Mouse (Mus musculus): ENCODE results near the gene Camta1. TPM values are rescaled to one million over a fixed set of nuclear protein-coding genes. Genes with fewer than 3 reads are reported as not detected.
A peak's percentile ranks its signal among the peaks of the same experiment; 100 is the strongest.

Gene Camta1
- polyA plus RNA-seq (2015; fragmentation: Nextera tagmentation; extraction: Ambion mirVana) = 76.7 and 77.1 TPM in 2 replicates

DNA sequence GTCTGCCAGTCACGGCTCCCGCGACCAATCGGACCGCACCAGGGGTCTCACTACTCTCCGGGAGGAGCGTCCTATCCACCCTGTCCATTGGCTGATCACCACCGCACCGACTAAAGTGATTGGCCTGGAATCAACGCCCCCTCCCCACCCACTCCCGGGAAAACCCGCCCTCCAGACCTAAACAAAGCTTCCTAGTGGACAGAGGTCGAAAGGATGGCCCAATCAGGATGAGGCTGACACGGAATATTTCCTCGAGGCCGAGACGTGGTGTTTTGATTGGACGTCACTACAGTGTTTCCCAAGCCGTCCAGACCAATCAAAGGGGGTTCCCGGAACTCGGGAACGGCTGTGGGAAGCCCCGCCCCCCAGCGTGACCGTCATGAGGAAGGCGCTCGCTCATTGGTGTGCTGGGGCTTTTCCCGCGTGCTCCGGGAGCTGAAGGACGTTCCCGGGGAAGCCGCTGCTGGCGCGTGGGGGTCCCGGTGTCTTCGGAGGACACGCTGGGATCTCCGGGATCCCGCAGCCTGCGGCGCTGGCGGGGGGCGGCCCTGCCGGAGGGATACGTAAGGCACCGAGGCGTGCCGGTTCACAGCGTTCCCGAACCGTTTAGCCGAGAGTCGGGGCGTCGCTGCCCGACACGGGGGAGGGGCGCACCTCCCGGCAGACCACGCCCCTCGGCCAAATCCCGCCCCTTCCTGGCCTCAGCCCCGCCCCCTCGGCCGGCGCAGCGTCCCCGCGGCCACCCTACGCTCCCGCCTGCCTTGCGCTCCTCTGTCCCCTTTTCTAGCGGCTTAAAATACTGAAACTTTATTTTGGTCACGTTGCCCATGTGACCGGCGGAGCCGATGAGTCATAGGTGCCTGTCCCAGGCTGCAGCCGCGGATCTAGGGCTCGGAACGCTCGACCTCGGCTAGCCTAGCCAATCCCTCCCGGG is at the start of gene Camta1:
Camta1 (minus strand) TSS at position 71 of the 934 bp plus-strand sequence.
- peak; percentile 98 for ATAC-seq (ENCODE audit: insufficient number of reproducible peaks, low FRiP score, low TSS enrichment, low read depth)
- WGBS = under 1% methylated on average over 84 of the region's 85 CpGs
- no peaks in the 10 kb centered on the region for H3K27me3 ChIP-seq

DNA sequence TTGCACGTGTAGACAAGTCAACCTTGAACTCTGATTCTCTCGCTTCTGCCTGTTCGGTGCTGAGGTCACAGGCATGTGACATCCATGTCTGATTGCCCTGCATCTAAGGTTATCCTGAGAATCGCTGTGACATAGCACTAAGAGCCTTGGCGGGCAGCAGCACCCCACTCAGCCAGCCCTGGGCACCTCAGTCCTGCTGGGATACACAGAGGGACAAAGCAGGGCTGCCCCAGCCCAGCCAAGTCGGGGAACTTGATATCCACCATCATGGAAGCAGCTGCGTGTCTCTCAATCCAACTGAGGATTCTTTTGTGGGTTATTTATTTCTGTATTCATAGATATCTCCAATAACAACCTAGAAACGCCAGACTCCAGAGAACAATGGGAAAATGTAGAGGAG is 47.1 kb upstream of the Camta1 start:
- Histone ChIP-seq H3K27me3 (peaks cover 6% of the 10 kb centered on the region; the same call in 1 of the 2 replicates), H3K4me2 (replicated peaks) (no peak overlapping the region), H3K36me3 (no peaks in the 10 kb centered on the region), H3K4me1 (peaks cover 3% of the 10 kb centered on the region; the same call in 1 of the 2 replicates), H3K9me3 (replicated peaks) (no peaks in the 10 kb centered on the region), H3K4me3 (replicated peaks) (no peak overlapping the region), H3K9ac (no peak overlapping the region), H3K27ac (replicated peaks) (no peak overlapping the region)
- no peak for ATAC-seq (ENCODE audit: insufficient number of reproducible peaks, low FRiP score, low TSS enrichment, low read depth)
- WGBS = 53% methylated on average over 8 of the region's 8 CpGs

More for the DNA sequence above, at the start of gene Camta1:
- peak within 1 kb of the TSS; percentile 94 for H3K27ac ChIP-seq (replicated peaks)
- H3K36me3 ChIP-seq = no peaks in the 10 kb centered on the region
- peak within 1 kb of the TSS; percentile 70 for H3K9ac ChIP-seq
- H3K4me1 ChIP-seq = peaks cover 19% of the 10 kb centered on the region
- no peaks in the 10 kb centered on the region for H3K9me3 ChIP-seq (replicated peaks)
- peak within 1 kb of the TSS; percentile 88 for H3K4me2 ChIP-seq (replicated peaks)
- peak within 1 kb of the TSS; percentile 69 for H3K4me3 ChIP-seq (replicated peaks)

DNA sequence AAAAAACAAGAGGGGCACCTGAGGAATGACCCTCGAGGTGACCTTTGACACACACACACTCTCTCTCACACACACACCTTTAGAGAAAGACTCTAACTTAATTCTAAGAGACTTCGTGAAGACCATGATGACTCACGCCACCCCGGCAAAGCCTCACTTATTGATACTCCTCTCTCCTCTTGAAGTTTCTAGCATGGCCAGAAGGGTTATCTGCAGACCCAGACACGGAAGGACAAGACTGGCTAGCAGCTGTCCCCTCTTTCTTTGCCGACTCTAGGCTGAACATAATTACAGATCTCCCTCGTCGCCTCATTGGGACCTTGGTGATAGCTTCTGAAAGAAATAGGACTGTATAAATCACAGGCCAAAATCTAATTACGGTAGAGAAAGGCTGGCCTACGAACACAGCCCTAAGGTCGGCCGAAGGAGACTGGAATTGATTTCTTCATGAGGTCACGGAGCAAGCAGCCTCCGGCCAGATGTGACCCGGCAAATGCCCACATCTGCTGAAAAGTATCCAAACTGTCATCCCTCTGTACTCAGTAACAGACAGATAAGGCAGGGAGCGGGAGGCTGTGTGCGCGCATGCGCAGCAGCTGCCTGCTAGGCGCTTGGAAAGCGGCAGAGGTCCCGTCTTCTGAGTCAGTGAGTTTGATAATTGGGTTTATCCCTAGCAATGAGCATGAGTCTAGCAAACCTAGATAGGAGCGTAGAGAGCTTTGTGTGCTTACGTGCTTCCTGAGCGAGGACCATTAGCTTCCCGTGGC is 46.1 kb upstream of the Camta1 start:
- H3K4me2 ChIP-seq (replicated peaks) = peak overlapping the region; percentile 25
- WGBS = 50% methylated on average over 26 of the region's 26 CpGs
- no peak overlapping the region for H3K9ac ChIP-seq
- no peak overlapping the region for H3K4me3 ChIP-seq (replicated peaks)
- H3K4me1 ChIP-seq = peaks cover 6% of the 10 kb centered on the region; the same call in 1 of the 2 replicates
- no peak for ATAC-seq (ENCODE audit: insufficient number of reproducible peaks, low FRiP score, low TSS enrichment, low read depth)
- H3K9me3 ChIP-seq (replicated peaks) = no peaks in the 10 kb centered on the region
- no peak overlapping the region for H3K27ac ChIP-seq (replicated peaks)
- peaks cover 6% of the 10 kb centered on the region; the same call in 1 of the 2 replicates for H3K27me3 ChIP-seq
- no peaks in the 10 kb centered on the region for H3K36me3 ChIP-seq

DNA sequence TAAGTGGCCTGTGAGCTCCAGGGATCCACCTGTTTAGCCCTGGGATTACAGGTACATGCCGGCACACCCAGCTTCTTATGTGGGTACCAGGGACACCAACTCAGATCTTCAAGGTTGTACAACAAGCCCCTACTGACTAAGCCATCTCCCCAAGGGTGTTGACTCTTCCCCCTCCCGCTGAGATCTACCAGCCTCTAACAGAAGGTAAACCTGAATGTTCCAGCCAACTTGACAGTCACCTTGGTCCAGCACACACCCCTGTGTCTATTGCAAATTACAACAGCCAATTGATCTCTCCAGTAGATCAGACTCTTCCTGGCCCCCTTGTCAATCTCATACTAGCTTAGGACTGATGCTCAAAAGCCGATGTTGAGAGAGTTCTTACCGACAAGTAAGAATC is 43.9 kb upstream of the Camta1 start:
- Histone ChIP-seq H3K4me1 (peaks cover 8% of the 10 kb centered on the region; the same call in 1 of the 2 replicates), H3K9ac (no peak overlapping the region), H3K4me2 (replicated peaks) (no peak overlapping the region), H3K9me3 (replicated peaks) (no peaks in the 10 kb centered on the region), H3K27ac (replicated peaks) (no peak overlapping the region), H3K4me3 (replicated peaks) (no peak overlapping the region), H3K27me3 (peaks cover 6% of the 10 kb centered on the region; the same call in 1 of the 2 replicates), H3K36me3 (no peaks in the 10 kb centered on the region)
- no peak for ATAC-seq (ENCODE audit: insufficient number of reproducible peaks, low FRiP score, low TSS enrichment, low read depth)
- 81% methylated on average over 4 of the region's 4 CpGs for WGBS

DNA sequence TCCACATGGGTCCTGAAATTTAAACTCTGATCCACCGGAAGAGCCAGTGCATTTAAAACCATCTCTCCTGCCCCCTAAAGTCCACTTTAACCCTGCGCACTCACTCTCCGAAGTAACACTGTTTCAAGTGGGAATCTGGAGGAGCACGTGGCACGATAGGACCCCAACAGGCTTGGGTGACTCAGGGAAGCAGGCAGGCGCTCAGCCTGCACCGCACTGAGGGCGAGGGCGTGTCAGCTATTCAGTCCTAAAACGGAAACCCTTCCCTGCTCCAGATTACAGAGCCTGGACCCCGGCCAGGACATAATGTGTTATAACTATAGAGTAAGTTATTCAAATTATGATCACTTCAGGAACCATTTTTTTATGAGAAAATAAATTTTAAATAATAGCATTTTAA is 42.4 kb upstream of the Camta1 start:
- no peak for ATAC-seq (ENCODE audit: insufficient number of reproducible peaks, low FRiP score, low TSS enrichment, low read depth)
- Histone ChIP-seq H3K36me3 (no peaks in the 10 kb centered on the region), H3K9ac (no peak overlapping the region), H3K27ac (replicated peaks) (no peak overlapping the region), H3K4me1 (peaks cover 8% of the 10 kb centered on the region; the same call in 1 of the 2 replicates), H3K4me2 (replicated peaks) (no peak overlapping the region), H3K4me3 (replicated peaks) (no peak overlapping the region), H3K9me3 (replicated peaks) (no peaks in the 10 kb centered on the region), H3K27me3 (peaks cover 6% of the 10 kb centered on the region; the same call in 1 of the 2 replicates)
- WGBS = 38% methylated on average over 11 of the region's 11 CpGs

DNA sequence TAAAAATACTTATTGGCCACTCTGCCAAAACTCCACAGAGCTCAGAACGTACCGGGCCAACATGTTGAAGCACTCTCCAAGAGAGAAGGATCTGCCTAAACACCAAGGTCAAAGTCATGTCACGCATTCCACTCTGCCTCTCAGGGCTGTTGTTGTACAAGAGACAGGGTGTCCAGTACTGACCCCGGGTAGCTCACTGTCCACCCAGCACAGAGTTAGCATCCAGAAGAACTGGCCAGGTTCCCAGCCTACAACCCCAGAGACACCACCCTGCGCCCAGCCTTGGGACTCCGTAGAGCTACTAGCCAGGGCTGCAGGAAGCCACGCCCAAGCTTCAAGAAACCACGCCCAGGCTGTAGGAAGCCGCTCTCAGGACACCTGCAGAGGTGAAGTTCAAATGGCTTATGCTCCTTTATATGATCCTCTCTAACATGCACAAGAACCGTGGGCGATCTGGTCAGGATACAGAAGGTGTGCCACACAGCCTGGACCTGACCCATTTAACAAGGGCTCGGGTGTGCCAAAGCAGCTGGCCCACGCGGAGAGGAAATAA is 41.1 kb upstream of the Camta1 start:
- H3K4me3 ChIP-seq (replicated peaks) = no peak overlapping the region
- peaks cover 8% of the 10 kb centered on the region; the same call in 1 of the 2 replicates for H3K4me1 ChIP-seq
- H3K36me3 ChIP-seq = no peaks in the 10 kb centered on the region
- H3K27ac ChIP-seq (replicated peaks) = no peak overlapping the region
- H3K9me3 ChIP-seq (replicated peaks) = no peaks in the 10 kb centered on the region
- H3K4me2 ChIP-seq (replicated peaks) = no peak overlapping the region
- peak; percentile 7; the same call in 1 of the 2 replicates for ATAC-seq (ENCODE audit: insufficient number of reproducible peaks, low FRiP score, low TSS enrichment, low read depth)
- peaks cover 6% of the 10 kb centered on the region; the same call in 1 of the 2 replicates for H3K27me3 ChIP-seq
- H3K9ac ChIP-seq = no peak overlapping the region
- 54% methylated on average over 14 of the region's 14 CpGs for WGBS

DNA sequence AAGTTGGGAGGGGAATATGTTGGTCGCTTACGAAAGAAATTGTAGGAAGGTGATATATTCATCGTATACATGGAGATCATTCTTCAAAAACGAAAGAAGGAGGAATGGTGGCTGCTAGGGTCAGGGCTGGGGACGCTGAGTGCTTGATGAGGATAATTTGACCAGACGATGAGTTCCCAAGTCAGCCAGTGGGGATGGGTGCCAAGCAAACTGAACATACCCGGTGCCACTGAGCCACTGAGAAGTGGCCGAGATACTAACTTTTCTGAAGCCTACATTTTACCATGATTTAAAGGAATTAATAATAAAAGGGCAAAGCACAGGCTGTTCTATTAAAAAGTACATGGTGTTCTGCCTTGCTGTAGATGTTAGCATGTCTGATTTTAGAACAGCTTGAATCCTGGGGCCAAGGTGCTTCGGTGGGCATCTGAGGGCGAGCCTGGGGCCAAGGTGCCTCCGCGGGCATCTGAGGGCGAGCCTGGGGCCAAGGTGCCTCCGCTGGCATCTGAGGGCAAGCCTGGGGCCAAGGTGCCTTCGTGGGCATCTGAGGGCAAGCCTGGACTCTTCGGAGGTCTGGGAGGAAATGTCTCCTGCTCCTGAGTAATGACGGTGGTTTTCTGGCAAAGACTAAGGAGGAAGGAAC is 40.5 kb upstream of the Camta1 start:
- WGBS = 76% methylated on average over 17 of the region's 17 CpGs
- peaks cover 4% of the 10 kb centered on the region; the same call in 1 of the 2 replicates for H3K27me3 ChIP-seq
- H3K27ac ChIP-seq (replicated peaks) = no peak overlapping the region
- H3K9ac ChIP-seq = no peak overlapping the region
- H3K4me1 ChIP-seq = peaks cover 8% of the 10 kb centered on the region; the same call in 1 of the 2 replicates
- H3K4me3 ChIP-seq (replicated peaks) = no peak overlapping the region
- no peak for ATAC-seq (ENCODE audit: insufficient number of reproducible peaks, low FRiP score, low TSS enrichment, low read depth)
- no peak overlapping the region for H3K4me2 ChIP-seq (replicated peaks)
- no peaks in the 10 kb centered on the region for H3K9me3 ChIP-seq (replicated peaks)
- H3K36me3 ChIP-seq = no peaks in the 10 kb centered on the region

DNA sequence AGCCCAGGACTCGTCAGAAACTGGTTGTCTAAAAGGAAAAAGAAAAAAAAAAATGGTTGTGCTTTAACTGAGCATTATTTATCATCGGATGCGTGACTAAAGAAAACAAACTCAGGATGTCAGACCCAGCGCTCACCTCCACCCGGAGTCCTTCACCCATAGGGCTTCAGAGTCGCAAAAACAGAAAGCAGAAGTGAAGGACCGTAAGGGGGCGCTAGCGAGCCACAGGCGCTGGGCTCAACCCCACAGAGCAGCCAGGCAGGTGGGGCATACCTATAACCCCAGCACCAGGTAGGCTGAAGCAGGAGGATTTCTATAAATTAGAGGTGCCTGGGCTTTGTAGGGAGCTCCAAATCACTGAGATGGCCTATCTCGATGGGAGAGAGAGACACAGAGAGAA is 39.7 kb upstream of the Camta1 start:
- no peak for ATAC-seq (ENCODE audit: insufficient number of reproducible peaks, low FRiP score, low TSS enrichment, low read depth)
- H3K4me3 ChIP-seq (replicated peaks) = no peak overlapping the region
- WGBS = 59% methylated on average over 11 of the region's 11 CpGs

DNA sequence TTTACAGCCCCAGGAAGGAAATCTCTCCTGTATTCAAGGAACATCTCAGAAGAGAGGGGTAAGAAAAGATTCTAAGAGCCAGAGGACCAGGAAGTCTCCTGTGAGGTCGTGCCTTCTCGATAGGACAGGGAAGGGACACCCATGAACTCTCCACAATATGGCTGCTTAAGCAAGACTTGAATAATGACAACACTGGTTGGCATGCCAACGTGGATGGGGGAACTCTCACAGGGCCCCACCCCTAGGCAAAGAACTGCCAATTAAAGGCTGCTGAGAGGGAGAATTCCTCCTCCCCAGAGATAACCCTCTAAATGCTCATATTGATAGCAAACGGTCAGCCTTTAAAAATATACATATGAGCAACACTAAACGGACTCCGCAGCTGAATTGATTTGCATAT is 39.1 kb upstream of the Camta1 start:
- WGBS = 73% methylated on average over 6 of the region's 6 CpGs
- Histone ChIP-seq H3K4me1 (peaks cover 8% of the 10 kb centered on the region; the same call in 1 of the 2 replicates), H3K36me3 (no peaks in the 10 kb centered on the region), H3K9ac (no peak overlapping the region), H3K4me3 (replicated peaks) (no peak overlapping the region), H3K27ac (replicated peaks) (no peak overlapping the region), H3K9me3 (replicated peaks) (no peaks in the 10 kb centered on the region), H3K27me3 (no peaks in the 10 kb centered on the region), H3K4me2 (replicated peaks) (no peak overlapping the region)
- no peak for ATAC-seq (ENCODE audit: insufficient number of reproducible peaks, low FRiP score, low TSS enrichment, low read depth)

More for the DNA sequence above, 39.7 kb upstream of the Camta1 start:
- Histone ChIP-seq H3K4me2 (replicated peaks) (no peak overlapping the region), H3K4me1 (peaks cover 8% of the 10 kb centered on the region; the same call in 1 of the 2 replicates), H3K9ac (no peak overlapping the region), H3K36me3 (no peaks in the 10 kb centered on the region), H3K27ac (replicated peaks) (no peak overlapping the region), H3K27me3 (no peaks in the 10 kb centered on the region), H3K9me3 (replicated peaks) (no peaks in the 10 kb centered on the region)

DNA sequence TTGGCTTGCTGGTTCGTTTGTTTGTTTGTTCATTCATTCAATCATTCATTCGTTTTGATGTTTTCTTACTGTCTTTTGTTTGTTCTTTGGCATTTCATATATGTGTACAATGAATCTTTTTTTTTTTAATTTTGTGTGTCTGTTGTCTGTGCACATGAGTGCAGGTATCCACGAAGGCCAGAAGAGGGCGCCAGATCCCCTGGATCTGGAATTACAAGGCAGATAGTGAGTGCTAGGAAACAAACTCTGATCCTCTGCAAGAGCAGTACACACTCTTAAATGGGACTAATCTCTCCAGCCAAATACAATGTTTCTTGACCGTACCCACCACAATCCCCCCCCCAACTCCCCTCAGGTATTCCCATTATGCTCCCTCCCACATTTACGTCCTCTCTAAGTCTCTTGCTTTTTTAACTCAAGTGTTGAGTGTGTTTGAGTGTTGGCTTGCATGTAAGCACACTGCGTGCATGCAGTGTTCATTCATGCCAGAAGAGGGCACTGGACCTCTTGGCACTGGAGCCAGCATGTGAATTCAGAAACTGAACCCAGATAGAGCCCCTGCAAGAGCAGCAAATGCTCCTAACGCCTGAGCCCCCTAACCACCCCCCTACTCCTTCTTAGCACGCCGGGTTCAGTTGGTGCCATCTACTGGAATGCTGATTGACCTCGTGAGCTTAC is 38.2 kb upstream of the Camta1 start:
- H3K27me3 ChIP-seq = no peaks in the 10 kb centered on the region
- H3K36me3 ChIP-seq = no peaks in the 10 kb centered on the region
- H3K27ac ChIP-seq (replicated peaks) = no peak overlapping the region
- no peak for ATAC-seq (ENCODE audit: insufficient number of reproducible peaks, low FRiP score, low TSS enrichment, low read depth)
- WGBS = 70% methylated on average over 11 of the region's 11 CpGs
- H3K9me3 ChIP-seq (replicated peaks) = no peaks in the 10 kb centered on the region
- no peak overlapping the region for H3K9ac ChIP-seq
- H3K4me2 ChIP-seq (replicated peaks) = no peak overlapping the region
- peaks cover 8% of the 10 kb centered on the region; the same call in 1 of the 2 replicates for H3K4me1 ChIP-seq
- no peak overlapping the region for H3K4me3 ChIP-seq (replicated peaks)
